Mouse (Mus musculus): ENCODE measurements at regions not wholly inside any gene's neighbourhood (a gene's known extent, or its start where the extent isn't known, plus 50 kb on each side); places are given as distances from the start of the nearest gene placed in this dataset.

DNA sequence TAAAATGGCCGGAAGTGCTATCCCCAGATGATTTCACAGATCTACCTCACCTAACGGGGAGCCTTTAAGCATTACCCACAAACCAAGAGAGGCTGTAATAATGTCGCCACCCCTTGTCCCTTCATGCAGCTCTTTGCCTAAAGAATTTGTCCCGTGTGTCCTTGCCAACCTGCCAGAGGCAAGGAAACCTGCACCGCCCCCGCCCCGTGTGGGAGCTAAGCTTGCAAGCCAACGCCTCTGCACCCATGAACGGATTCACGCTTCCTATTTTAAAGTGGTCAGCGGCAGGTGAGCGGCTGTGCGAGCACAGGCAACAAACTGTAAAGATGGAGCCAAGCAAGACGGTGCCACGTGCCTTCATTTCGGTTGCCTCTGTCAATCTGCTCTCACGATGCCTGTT lies 63.1 kb downstream of the Gm11011 start:
- ATAC-seq (replicated peaks), result no peak
- H3K36me3 ChIP-seq, result no peaks in the 10 kb centered on the region
- no peak overlapping the region for H3K9ac ChIP-seq (replicated peaks)
- 85% methylated on average over 17 of the region's 17 CpGs for WGBS
- H3K4me1 ChIP-seq, result peaks cover 9% of the 10 kb centered on the region; the same call in 1 of the 2 replicates
- H3K27me3 ChIP-seq, result no peaks in the 10 kb centered on the region
- H3K9me3 ChIP-seq, result no peaks in the 10 kb centered on the region
- H3K4me2 ChIP-seq (replicated peaks), result no peak overlapping the region
- no peak overlapping the region for H3K4me3 ChIP-seq
- H3K27ac ChIP-seq (replicated peaks), result no peak overlapping the region

DNA sequence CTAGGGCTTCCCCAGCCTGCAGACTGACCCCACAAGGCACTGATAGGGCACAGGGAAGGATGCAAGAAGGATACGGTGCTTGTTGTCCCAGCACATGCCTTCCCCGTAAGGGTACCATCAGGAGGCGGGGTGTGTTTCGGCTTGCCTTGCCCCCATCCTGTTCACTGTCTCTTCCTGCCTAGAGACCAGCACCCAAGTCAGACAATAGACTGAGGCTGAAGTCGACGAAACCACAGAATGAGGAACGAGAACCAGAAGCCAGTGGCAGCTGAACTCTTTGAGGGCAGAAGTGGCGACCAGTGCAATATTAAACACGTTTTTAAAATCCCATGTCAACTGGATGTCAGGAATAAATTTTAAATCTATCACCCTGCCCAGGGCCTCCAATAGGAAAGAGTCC lies 67.6 kb downstream of the Gm11011 start:
- Histone ChIP-seq H3K27ac (replicated peaks) (no peak overlapping the region), H3K4me2 (replicated peaks) (no peak overlapping the region), H3K9ac (replicated peaks) (no peak overlapping the region), H3K27me3 (no peaks in the 10 kb centered on the region), H3K9me3 (no peaks in the 10 kb centered on the region), H3K36me3 (no peaks in the 10 kb centered on the region), H3K4me3 (no peak overlapping the region), H3K4me1 (peaks cover 9% of the 10 kb centered on the region; the same call in 1 of the 2 replicates)
- 82% methylated on average over 9 of the region's 9 CpGs for WGBS
- ATAC-seq (replicated peaks), result no peak

DNA sequence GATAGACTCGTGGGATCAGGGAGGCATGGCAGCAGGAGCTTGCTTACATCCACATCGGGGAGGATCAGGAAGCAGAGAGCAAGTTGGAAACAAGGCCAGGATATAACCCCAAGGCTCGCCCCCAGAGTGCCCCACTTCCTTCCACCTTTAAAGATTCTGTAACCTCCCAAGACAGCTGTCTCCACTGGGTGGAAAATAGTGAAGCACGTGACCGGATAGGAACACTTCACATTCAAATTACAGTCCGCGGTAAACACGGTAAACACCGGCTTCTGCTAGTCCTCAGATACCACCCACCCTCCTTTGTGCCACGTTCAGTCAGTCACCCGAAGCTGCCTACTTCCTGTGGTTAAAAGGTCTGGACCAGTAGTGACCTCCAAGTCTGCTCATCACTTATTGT lies 72.2 kb downstream of the Gm11011 start:
- no peaks in the 10 kb centered on the region for H3K4me1 ChIP-seq
- H3K27ac ChIP-seq (replicated peaks), result no peak overlapping the region
- no peak overlapping the region for H3K9ac ChIP-seq (replicated peaks)
- H3K4me3 ChIP-seq, result no peak overlapping the region
- 77% methylated on average over 11 of the region's 11 CpGs for WGBS
- H3K36me3 ChIP-seq, result no peaks in the 10 kb centered on the region
- H3K27me3 ChIP-seq, result no peaks in the 10 kb centered on the region
- no peak for ATAC-seq (replicated peaks)
- H3K4me2 ChIP-seq (replicated peaks), result no peak overlapping the region
- no peaks in the 10 kb centered on the region for H3K9me3 ChIP-seq

DNA sequence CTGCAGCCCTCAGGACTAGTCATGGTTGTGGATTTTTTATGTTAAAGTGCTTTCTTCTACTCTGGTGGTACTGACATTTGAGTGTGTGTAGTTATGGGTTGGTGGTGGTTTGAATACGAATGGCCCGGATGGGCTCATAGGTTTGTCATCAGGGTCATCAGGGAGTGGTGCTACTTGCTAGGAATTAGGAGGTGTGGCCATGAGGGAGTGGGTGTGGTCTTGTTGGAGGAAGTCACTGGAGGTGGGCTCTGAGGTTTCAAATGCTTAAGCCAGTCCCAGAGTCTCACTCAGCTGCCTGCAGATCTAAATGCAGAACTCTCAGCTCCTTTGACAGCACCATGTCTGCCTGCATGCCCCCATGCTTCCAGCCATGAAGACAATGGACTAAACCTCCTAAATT lies 76.8 kb downstream of the Gm11011 start:
- H3K27me3 ChIP-seq, result no peaks in the 10 kb centered on the region
- no peaks in the 10 kb centered on the region for H3K36me3 ChIP-seq
- no peaks in the 10 kb centered on the region for H3K9me3 ChIP-seq
- H3K4me3 ChIP-seq, result no peak overlapping the region
- 92% methylated on average over 2 of the region's 2 CpGs for WGBS
- no peak overlapping the region for H3K4me2 ChIP-seq (replicated peaks)
- no peak for ATAC-seq (replicated peaks)
- H3K4me1 ChIP-seq, result no peaks in the 10 kb centered on the region
- no peak overlapping the region for H3K27ac ChIP-seq (replicated peaks)
- no peak overlapping the region for H3K9ac ChIP-seq (replicated peaks)

DNA sequence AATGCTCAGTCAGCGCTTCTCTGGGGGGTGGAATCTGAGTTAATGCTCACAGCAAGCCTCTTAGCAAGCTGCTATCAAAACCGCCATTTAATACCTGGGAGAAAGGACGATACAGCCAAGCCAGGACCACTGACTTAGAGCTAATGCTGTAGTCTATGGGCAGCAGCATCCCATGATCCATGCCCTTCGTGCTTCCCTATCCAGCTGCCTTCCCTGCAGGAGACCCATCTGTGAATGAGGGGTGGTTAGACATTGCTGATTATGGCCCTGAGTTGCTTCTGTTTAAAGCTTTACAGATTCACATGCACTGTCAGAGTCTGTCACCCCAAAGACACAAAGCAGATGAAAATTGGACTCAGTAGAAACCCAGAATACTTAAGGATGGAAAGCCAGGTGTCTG lies 78.1 kb downstream of the Gm11011 start:
- H3K27me3 ChIP-seq, result no peaks in the 10 kb centered on the region
- H3K4me1 ChIP-seq, result no peaks in the 10 kb centered on the region
- no peak overlapping the region for H3K9ac ChIP-seq (replicated peaks)
- no peaks in the 10 kb centered on the region for H3K9me3 ChIP-seq
- H3K4me2 ChIP-seq (replicated peaks), result no peak overlapping the region
- H3K4me3 ChIP-seq, result no peak overlapping the region
- H3K27ac ChIP-seq (replicated peaks), result no peak overlapping the region
- no peak for ATAC-seq (replicated peaks)
- no peaks in the 10 kb centered on the region for H3K36me3 ChIP-seq
- WGBS, result 77% methylated on average over 4 of the region's 4 CpGs

DNA sequence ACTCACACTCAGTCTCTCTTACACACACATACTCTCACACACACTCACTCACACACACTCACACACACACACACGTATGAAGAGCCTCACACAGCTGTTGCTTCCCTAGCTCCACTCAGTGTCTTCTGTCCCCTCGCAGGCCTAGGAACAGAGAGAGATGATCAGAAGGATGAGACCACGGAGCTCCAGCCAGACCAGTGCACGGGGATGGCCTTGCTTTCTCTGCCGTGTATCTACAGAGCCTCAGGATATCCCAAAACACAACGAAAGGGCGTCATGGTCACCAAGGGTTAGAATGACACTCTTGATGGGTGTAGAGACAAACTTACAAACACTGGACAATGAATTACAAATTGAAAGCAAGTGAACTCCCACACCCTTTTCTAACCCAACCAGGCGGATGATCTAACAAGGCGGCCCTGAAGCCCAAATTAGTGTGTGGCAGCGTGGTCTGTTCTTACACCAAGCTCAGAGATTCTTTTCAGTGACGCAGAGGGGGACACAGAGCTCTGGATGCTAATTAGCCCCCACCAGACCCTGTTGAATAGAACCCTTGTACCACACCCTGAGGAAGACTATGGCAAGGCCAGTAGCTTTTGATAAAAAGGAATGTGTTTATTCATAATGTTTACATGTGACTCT lies 83.0 kb downstream of the Gm11011 start:
- H3K4me1 ChIP-seq, result 0 out of 2 replicates have a peak, but pooled peaks cover 3% of the 10 kb centered on the region
- H3K9me3 ChIP-seq, result no peaks in the 10 kb centered on the region
- H3K36me3 ChIP-seq, result no peaks in the 10 kb centered on the region
- H3K4me3 ChIP-seq, result no peak overlapping the region
- H3K9ac ChIP-seq (replicated peaks), result no peak overlapping the region
- no peak overlapping the region for H3K27ac ChIP-seq (replicated peaks)
- no peak overlapping the region for H3K4me2 ChIP-seq (replicated peaks)
- WGBS, result 30% methylated on average over 11 of the region's 11 CpGs
- ATAC-seq (replicated peaks), result no peak
- no peaks in the 10 kb centered on the region for H3K27me3 ChIP-seq

DNA sequence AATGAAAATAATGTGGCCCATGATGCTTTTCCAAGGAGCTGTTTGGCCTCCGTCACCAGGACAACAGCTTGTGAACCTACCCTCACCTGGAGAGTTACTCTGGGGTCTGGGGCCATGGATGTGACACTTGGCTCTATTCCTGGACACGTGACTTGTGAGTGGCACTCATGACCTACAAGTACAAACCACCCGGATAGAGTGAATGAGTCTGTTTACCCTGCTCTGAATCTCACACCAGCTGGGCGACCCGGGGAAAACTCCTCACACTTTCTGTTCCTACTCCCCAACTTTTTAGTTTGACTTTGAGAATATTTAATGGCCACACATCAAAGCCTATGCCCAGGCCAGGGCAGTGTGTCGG lies 84.0 kb downstream of the Gm11011 start:
- ATAC-seq (replicated peaks), result no peak
- Histone ChIP-seq H3K9me3 (no peaks in the 10 kb centered on the region), H3K4me3 (no peak overlapping the region), H3K4me1 (0 out of 2 replicates have a peak, but pooled peaks cover 3% of the 10 kb centered on the region), H3K27me3 (no peaks in the 10 kb centered on the region), H3K27ac (replicated peaks) (no peak overlapping the region), H3K36me3 (no peaks in the 10 kb centered on the region), H3K9ac (replicated peaks) (no peak overlapping the region), H3K4me2 (replicated peaks) (no peak overlapping the region)
- WGBS, result 70% methylated on average over 6 of the region's 6 CpGs

DNA sequence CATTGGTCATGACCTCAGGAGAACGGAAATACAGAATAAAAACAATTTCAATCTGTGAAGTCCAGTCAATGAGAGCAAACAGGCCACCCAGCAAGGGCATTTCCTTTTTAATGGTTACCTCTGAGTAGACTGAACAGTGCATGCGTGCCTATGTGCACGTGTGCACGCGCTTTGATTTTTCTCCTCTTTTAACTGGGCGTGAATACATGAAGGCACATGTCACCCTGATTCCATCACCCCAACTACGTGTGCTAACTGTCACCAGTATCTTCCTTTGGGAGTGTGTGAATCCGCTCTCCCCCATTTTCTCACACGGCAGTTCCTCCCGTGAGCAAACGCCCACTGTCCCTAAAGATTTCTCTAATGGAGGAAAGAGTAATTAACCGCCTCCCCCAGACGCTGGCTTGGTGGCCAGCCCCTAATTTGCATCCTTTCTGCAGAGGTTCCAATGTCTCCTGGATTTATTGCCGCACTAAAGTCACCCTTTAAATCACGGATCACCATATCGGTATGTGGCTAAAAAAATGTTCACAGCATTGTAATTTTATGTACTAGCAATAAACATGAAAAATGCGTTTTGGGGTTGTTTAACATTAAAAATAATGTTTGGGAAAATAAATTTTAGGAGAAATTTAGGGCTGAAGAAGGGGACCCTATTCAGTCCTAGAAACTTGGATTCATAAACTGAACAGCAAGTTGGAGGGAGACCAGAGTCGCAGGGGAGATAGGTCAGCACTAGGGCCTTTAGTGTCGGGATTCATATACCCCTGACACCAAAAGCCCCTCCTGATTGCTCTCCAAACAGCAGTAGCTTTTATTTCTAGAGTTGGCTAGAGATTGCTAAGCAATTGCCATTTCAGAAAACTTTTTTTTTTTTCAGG lies 84.6 kb downstream of the Gm11011 start:
- H3K4me2 ChIP-seq (replicated peaks), result no peak overlapping the region
- no peaks in the 10 kb centered on the region for H3K9me3 ChIP-seq
- H3K9ac ChIP-seq (replicated peaks), result no peak overlapping the region
- WGBS, result 58% methylated on average over 19 of the region's 19 CpGs
- no peaks in the 10 kb centered on the region for H3K36me3 ChIP-seq
- H3K27ac ChIP-seq (replicated peaks), result no peak overlapping the region
- no peak overlapping the region for H3K4me3 ChIP-seq
- H3K4me1 ChIP-seq, result 0 out of 2 replicates have a peak, but pooled peaks cover 3% of the 10 kb centered on the region
- no peak for ATAC-seq (replicated peaks)
- H3K27me3 ChIP-seq, result no peaks in the 10 kb centered on the region

DNA sequence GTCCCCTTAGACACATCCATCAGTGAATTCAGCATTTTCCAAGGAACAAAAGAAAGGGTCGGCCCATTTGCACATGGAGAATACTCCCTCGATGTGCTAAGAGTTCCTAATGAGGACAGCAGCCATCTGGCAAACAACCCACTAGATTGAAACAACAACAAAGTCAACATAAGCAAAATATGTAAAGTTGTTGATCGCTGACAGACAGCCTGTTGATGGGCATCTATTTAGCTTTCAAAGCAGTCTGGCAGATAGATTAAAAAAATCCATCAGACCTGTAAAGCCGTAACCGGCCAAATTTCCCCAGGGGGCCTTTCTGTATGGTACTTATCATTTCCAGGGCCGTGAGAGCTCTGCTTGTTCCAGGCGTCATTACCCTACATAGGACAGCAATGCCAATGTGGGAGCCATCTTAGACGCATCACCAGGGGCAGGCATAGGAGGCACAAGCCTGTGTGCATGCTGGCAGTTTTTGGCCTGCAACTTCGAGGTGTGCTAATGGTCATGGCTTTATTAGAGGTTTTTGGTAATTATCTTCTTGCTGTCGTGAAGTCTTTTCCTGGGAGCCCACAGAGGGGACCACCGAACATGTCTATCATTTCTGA lies 85.7 kb downstream of the Gm11011 start:
- H3K4me1 ChIP-seq, result 0 out of 2 replicates have a peak, but pooled peaks cover 3% of the 10 kb centered on the region
- no peak overlapping the region for H3K27ac ChIP-seq (replicated peaks)
- H3K9me3 ChIP-seq, result no peaks in the 10 kb centered on the region
- no peaks in the 10 kb centered on the region for H3K36me3 ChIP-seq
- H3K9ac ChIP-seq (replicated peaks), result no peak overlapping the region
- H3K4me2 ChIP-seq (replicated peaks), result no peak overlapping the region
- ATAC-seq (replicated peaks), result peak; percentile 38; the same call in 1 of the 2 replicates
- no peaks in the 10 kb centered on the region for H3K27me3 ChIP-seq
- H3K4me3 ChIP-seq, result no peak overlapping the region
- WGBS, result 44% methylated on average over 11 of the region's 11 CpGs

DNA sequence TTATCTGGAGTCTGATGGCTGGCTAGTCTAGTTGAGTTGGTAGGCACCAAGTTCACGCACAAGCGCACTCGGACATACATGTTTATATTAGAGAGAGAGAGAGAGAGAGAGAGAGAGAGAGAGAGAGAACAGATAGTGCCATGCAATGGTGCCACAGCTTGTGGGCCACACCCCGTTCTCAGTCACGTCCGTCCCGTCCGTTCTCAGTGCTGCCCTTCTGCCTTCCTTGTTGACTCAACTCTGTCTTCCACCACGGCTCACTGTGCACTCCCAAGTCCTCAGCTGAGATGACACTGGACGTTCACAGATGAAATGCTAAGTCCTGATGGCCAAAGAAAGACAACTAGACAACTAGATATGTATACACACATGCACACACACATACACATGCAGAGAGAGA lies 92.2 kb downstream of the Gm11011 start:
- Histone ChIP-seq H3K4me2 (replicated peaks) (no peak overlapping the region), H3K9me3 (no peaks in the 10 kb centered on the region), H3K4me3 (no peak overlapping the region), H3K4me1 (peaks cover 9% of the 10 kb centered on the region), H3K27me3 (no peaks in the 10 kb centered on the region), H3K9ac (replicated peaks) (no peak overlapping the region), H3K27ac (replicated peaks) (no peak overlapping the region), H3K36me3 (no peaks in the 10 kb centered on the region)
- WGBS, result 93% methylated on average over 10 of the region's 10 CpGs
- ATAC-seq (replicated peaks), result no peak

DNA sequence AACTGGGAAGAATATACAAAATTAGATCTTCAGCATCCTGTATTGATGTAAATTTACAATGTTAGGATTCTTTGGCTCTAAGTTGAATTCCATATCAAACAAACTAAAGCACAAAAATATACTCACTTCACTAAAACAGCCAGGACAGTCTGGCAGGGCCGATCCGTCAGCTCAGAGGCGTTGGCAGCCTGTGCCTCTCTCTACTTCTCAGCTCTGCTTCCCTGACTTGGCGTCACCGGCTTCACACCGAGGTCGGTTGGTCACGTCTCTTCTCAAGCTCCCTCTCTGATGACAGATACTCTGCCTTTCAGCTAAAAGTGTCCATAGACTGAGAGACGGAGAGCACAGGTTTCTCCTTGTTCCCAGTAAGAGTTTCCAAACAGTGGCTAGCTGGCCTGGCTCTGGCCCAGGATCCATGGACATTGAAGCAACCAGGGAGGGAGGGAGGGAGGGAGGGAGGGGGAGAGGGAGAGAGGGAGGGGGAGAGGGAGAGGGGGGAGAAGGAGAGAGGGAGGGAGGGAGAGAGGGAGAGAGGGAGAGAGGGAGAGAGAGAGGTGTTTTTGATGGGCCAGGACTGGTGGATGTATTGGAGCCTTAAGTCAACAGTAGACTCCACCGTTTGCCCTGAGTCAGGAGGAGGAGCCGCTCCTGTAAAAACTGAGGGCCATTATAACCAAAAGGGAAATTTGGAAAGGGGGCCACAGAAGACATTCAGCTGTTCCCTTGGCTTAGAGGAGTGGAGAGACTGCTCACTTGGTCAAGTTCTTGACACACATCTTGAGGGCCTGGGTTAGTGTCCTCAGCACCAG lies 92.8 kb downstream of the Gm11011 start:
- WGBS, result 58% methylated on average over 11 of the region's 11 CpGs
- Histone ChIP-seq H3K4me3 (no peak overlapping the region), H3K9ac (replicated peaks) (no peak overlapping the region), H3K4me1 (peaks cover 9% of the 10 kb centered on the region), H3K36me3 (no peaks in the 10 kb centered on the region), H3K4me2 (replicated peaks) (no peak overlapping the region), H3K27ac (replicated peaks) (no peak overlapping the region), H3K9me3 (no peaks in the 10 kb centered on the region), H3K27me3 (no peaks in the 10 kb centered on the region)
- no peak for ATAC-seq (replicated peaks)
